Mouse (Mus musculus): Measurements from ENCODE around the gene Smap2.

GRCm38 (mm10) chr4:120969382-120970146, 47.5 kb downstream of the Smap2 start:
- TF ChIP-seq CTCF (IDR thresholded peaks at IDR 0.05; ENCODE audit: low read depth, low read length) (peak; percentile 67), POLR2A (IDR thresholded peaks at IDR 0.05; ENCODE audit: borderline replicate concordance, low read depth, low read length) (no peak)
